Mouse (Mus musculus): ENCODE results near the gene 2700081O15Rik.

The 2700081O15Rik gene

GRCm38 (mm10) chr19:7420841-7421601 is 3.6 kb downstream of the 2700081O15Rik start:
- DNase-seq (ENCODE audit: low read depth): no peak

GRCm38 (mm10) chr19:7421602-7422591 is 4.5 kb downstream of the 2700081O15Rik start:
- DNase-seq (ENCODE audit: low read depth): no peak

DNA sequence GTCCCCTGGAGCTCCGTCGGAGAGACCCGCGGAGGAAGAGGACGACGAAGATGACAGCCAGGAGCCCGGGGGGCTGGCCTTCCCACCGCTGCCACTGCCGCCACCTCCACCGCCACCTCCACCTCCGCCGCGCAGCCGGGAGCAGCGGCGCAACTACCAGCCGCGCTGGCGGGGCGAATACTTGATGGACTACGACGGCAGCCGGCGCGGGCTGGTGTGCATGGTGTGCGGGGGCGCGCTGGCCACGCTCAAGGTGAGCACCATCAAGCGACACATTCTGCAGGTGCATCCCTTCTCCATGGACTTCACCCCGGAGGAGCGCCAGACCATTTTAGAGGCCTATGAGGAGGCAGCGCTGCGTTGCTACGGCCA is 5.2 kb downstream of the 2700081O15Rik start:
- DNase-seq (ENCODE audit: low read depth): no peak

GRCm38 (mm10) chr19:7423028-7423655 is 5.7 kb downstream of the 2700081O15Rik start:
- DNase-seq (ENCODE audit: low read depth): no peak

GRCm38 (mm10) chr19:7423656-7424030 is 6.2 kb downstream of the 2700081O15Rik start:
- no peak for DNase-seq (ENCODE audit: low read depth)

GRCm38 (mm10) chr19:7424131-7424530 is 6.7 kb downstream of the 2700081O15Rik start:
- no peak for DNase-seq (ENCODE audit: low read depth)

GRCm38 (mm10) chr19:7424590-7425397 is 7.4 kb downstream of the 2700081O15Rik start:
- DNase-seq (ENCODE audit: low read depth): no peak

GRCm38 (mm10) chr19:7425398-7425775 is 8.0 kb downstream of the 2700081O15Rik start:
- DNase-seq (ENCODE audit: low read depth): no peak

DNA sequence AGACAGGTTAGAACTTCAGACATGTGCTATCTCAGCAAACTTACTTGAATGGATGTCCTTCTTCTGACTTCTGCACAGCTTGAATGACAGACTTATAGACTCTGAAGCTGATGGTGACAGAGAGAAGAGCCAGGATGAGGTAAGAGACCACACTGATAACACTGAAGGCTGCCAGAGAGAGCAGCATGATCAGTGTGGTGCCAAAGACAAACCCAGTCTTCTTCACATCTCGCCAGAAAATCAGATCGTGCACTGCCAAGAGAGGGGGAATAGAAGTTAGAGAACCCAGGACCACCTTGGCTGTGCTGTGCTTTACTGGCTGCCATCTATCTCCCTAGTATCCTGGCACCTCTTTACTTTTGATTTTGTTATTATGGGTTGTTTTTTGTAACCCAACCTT is 17.5 kb downstream of the 2700081O15Rik start:
- no peak for DNase-seq (ENCODE audit: low read depth)

DNA sequence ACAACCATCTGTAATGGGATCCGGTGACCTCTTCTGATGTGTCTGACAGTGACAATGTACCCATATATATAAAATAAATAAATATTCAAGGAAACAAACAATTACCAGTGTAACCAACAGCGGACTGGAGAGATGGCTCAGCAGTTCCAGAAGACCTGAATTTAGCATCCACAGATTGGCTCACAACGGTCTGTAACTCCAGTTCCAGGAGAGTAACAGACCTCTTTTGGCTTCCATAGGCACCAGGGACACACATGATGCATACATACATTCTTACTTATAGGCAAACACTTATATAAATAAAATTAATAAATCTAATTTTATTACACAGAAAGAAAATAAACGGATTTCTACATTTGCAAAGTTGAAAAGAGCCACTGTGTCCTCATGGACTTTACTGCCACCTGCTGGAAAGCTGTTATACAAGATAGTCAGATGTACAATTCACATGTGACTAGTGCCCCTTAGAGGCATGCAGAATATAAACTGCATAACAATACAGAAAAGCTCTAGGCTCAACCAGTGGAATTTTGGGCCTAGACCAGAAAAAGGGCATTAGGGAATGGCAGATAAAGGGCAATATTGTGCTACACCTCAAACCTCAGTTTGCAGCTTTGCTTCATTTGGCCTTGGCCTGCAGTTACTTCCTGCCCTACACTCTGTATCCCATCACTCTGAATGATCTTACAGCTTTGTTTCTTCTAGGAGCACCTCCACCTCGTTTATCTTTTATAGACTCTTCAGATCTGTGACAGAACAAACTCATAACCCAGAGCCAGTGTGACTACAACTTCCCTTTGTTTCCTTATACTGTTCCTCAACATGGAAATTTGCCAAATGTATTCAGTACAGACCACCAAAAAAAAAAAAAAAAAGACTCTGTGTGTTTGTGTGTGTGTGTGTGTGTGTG is 18.9 kb downstream of the 2700081O15Rik start:
- peak; percentile 75 for DNase-seq (ENCODE audit: low read depth)

DNA sequence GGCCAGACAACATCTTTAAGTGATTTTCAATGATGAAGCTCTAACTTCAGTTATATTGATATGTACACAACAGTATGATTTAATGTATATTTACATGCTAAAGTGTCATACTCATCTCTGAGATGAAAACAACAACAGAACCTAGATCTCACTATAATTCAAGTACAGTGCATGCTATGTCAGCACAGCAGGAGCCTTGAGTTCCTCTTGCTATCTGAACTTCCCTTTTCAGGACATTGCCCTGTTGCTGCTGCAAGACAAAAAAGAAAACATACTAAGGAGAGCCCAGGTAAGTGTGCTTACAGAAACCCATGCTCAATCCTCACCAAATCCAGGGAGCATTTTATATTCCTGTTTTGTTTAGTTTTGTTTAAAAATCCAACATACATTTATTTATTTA is 20.9 kb downstream of the 2700081O15Rik start:
- DNase-seq (ENCODE audit: low read depth): no peak

GRCm38 (mm10) chr19:7441493-7441892 is 24.1 kb downstream of the 2700081O15Rik start:
- DNase-seq (ENCODE audit: low read depth): peak; percentile 79

DNA sequence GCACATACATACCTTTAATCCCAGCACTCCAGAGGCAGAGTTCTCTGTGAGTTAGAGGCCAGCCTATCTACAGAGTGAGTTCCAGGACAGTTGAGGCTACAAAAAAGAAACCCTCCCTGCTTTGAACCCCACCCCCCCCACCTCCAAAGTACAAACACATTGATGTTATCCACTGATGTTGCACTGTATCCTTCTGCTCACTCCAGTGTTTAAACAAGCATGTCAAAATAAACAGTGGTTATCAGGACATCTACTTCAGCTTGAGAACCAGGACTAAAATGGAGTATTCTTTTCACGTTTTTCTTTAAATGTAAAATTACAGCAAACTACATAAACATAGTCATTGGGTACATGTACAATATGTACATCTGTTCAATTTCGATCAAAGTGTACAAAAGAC is 27.7 kb downstream of the 2700081O15Rik start:
- DNase-seq (ENCODE audit: low read depth): no peak

DNA sequence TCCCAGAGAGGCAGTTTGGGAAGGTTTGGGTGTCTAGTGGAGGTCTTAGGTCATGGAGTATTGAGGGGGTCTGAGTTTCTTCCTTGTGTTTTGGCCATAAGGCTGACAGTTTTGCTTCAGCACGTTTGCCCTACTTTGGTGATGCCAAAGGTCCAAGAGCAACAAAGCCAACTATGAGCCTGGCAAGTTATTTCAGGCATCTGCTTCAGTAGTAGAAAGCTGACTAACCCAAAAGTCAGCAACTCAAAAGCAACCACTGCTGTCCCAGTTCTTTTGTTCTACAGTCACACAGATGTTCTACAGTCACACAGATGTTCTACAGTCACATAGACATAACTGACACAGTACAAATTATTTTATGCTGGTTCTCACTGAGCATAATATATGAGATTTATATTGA is 28.2 kb downstream of the 2700081O15Rik start:
- no peak for DNase-seq (ENCODE audit: low read depth)

- DNase-seq (ENCODE audit: low read depth): no peak
Observed at GRCm38 (mm10) chr19:7456803-7457202, 39.4 kb downstream of the 2700081O15Rik start.

DNA sequence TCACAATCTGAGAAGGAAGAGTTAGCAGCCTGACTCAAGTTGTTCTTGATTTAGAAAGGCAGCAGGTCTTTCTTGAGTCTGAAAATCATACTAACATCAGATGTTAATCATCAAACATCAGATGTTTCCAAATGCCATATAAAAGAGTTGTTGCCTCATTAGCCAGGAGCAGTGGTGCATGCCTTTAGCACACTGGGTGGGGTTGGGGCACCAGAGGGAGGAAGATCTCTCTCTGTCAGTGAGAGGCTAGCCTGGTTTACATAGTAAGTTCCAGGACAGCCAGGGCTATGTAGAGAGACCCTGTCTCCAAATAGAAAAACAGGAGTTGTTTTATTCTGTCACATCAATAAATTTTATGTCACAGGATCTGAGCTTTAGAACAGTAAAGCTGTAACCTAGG is 41.5 kb downstream of the 2700081O15Rik start:
- DNase-seq (ENCODE audit: low read depth): no peak

DNA sequence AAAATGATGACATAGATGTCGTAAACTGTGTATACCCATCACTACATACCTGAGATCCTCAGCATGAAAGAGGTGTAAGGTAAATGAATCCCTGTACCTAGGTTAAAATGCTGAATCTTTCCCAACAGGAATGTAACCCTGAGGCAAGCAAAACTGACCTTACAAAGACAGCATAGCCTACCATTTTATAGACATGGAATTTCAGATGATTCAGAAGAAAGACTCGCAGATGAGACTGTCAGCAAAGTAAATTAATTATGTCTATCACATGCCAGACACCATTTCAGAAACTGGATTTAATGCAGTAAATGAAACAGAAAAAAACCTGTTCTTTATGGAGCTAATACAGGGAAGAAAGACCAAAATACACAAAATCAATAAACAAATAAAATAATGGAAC is 41.9 kb downstream of the 2700081O15Rik start:
- DNase-seq (ENCODE audit: low read depth): no peak

DNA sequence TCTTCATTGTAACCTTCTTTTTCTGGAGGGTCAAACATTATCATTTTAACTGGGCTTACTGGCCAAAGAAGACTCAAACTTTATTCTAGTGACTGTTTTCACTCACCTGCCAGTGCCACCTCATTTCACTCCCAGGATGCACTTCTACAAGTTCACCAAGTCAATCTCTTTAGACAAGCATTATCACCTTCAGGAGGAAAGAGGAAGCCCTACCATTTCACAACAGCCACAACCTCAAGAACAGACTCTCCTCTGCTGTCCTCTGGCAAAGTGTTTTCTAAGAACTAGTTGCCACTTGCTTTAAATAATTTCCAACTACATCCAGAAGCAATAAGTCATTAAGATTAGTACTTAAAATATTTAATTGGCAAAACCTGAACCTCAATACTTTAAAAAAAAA is 50.5 kb downstream of the 2700081O15Rik start:
- DNase-seq (ENCODE audit: low read depth): no peak

GRCm38 (mm10) chr19:7470643-7471042 is 53.2 kb downstream of the 2700081O15Rik start:
- DNase-seq (ENCODE audit: low read depth): no peak

All from naive thymus-derived CD4-positive, alpha-beta T cell, adult 2 months (primary cell).